Mouse (Mus musculus) testis, postnatal 10 days (tissue): ENCODE results near the gene AC124502.3.
"Not testable (repeated sequence)": the region's sequence is repeated elsewhere in the genome, so short reads cannot be mapped to it uniquely, and the experiment has no call there.

Experiments
- DNase-seq: peaks from one replicate; pipeline ENCODE4 v3.0.0; 2021; ENCODE audit warnings: low spot score

AC124502.3 gene

GRCm38 (mm10) chr19:5038709-5039156 is at the start of gene AC124502.3, which contains the start of gene B4gat1:
Gene AC124502.3 (plus strand): TSS chr19:5038891.
Gene B4gat1 (plus strand): TSS chr19:5038826.
- peak; percentile 92 for DNase-seq

- peak; percentile 99 for DNase-seq
These were observed 49.7 kb upstream of the AC124502.3 start for GRCm38 (mm10) chr19:4989013-4989412.

DNA sequence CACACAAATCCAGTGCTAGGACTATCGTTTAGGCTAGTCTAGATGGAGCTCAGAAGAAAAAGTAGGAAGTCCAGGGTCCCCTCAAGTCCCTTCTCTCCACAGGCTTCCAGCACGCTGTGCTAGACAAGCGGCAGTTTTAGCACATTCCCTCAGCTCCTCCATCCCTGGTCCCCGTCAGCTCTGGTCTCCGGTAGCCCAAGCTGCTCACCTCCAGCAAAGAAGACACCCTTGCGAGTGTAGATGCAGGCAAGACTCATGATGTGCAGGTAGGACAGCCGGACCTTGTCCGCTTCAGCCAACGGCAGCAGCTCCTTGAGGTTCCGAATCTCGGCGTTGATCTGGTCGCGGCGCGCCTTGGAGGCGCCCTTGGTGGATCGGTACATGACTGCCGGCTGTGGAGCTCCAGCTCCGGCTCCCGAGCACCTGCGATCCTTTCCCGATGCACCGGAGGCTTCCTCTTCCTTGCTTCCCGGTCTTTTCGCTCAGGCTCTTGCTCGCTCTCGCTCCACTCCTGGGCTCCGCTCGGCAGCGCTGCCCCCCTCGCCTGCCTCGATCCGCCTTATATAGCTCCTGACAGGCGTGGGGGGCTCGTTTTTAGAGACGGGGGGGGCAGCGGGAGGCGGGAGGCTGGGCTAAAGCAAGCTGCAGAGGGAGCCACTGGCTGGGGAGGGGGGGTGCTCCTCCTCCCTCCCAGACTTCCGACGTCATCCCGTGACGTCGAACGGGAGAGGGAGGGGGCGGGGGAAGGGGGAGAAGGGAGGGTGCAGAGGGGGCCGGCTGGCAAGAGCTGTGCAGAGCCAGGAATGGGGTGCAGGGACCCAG is 49.0 kb upstream of the AC124502.3 start:
- no peak for DNase-seq

- DNase-seq, result no peak
These were observed 48.5 kb upstream of the AC124502.3 start, which contains the start of gene Npas4 for GRCm38 (mm10) chr19:4990256-4990625. Gene Npas4 (minus strand): TSS chr19:4990316.

DNA sequence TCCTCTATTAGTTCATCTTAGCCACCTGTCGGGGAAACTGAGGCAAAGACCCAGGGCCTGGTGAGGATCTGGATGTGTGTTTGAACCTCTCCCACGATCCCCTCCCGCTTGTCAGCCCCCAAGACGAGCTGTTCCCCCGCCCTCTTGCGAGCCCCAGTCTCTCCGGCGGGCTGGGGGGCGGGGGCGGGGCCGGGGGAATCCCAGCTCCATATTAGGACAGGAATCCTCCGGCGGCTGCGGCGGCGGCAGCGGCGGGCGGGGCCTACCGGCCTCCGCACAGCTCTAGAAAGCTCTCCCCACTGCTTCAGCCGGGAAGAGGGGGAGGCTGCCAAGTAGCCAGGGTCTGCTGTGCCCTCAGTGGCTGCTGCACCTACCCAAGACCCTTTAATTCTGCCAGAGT is 48.0 kb upstream of the AC124502.3 start:
- DNase-seq, result no peak

DNA sequence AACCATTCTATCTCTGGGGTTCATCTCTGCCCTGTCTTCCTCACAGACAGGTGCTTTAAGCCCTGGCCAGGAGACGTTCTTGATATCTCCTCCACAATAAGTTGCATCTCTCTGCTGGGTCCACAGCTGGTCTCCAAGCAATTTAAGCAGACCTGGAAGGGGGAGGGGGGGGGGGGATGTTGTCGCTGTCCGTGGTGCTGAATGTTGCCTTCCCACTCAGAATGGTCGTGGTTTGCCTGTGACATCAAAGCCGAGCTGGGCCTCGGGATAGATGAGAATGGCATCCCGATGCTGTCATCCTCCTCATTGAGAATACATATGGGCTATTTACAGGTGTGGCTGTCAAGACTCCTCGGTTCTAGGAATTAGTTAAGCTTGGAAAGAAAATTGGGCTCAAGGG is 46.3 kb upstream of the AC124502.3 start:
- DNase-seq, result no peak

DNA sequence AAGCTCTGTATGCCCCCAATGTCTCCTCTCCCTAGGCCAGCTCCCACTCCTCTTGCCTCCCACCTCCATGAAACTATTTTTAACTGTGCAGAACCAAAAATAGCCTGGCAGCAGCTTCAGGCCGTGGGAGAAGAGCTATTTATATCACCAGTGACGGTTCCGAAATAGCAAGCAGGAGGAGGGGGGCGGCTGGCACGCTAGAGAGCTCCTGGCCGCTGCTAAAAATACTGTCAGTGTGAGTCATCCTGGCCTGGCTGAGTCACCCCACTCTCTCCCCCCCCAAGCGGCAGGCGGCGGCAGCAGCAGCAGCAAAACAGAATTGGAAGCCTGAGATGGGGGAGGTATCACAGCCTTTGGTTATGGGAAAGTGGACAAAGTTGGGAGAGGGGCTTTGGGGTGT is 45.8 kb upstream of the AC124502.3 start:
- peak; percentile 56 for DNase-seq

GRCm38 (mm10) chr19:4994043-4994442 is 44.6 kb upstream of the AC124502.3 start:
- DNase-seq, result no peak

DNA sequence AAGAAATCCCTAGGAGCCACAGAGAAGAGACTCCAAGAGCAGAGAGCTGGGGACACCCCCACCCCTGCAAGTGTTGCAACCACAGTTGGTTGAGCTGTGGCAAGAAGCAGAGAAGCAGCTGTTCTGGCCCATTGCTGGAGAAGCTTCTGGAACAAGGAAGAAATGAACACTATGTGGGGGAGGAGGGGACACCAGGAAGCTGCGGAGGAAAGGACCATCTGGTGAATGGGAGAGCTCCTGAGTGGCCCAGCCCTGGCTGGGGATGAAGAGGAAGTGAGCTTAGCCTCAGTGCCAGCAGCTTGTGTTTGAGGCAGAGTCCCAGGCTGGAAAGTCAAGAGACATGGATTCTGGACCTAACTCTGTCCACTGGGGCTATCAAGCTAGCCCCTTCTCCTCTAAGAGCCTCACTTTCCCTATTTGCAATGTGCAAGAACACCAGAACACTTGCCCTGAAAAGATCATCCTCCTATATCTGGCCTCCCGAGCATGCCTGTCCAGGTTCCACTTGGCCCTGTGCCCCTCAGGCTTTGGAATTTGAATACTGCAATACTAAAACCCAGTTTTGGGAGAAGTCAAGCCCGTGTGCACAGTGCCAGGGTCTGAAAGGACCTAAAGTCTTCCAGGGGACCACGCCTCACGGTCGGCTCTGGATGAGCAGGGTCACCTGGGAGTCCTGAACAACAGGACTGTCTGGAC is 39.1 kb upstream of the AC124502.3 start:
- no peak for DNase-seq

DNA sequence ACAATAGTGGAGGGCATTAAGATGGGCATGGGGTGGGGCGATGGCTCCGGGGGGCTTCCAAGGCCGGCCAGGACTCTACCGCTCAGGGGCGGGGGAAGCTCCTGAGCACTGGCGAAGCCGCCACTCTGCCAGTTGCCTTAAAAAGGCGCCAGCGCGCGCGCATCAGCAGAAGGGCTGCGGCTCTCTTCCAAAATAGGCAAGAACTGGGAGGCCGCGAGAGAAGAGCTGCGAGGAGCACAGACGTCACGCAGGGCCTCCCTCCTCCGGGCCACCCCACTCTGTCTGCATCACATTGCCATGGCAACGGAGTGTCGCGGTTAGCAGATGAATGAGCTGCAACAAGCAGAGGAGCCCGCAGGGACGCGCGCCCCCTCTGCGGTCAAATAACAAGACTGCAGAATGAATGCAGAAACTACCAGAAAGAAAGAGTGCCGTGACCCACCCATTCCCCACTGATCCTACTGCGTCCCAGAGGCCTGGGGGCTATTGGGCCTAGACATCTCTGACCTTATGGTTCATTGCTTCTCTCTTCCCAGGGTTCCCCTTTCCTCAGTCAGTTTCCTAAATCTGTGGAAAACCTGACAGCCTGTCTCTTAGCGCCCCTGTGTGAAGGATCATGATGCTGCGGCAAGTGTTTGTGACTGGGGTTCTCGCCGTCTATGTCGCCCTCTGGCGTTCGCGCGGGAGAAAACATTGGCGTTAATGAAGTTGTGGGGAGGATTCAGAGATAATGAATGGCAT is 36.9 kb upstream of the AC124502.3 start:
- DNase-seq, result peak; percentile 83

GRCm38 (mm10) chr19:5003644-5004043 is 35.0 kb upstream of the AC124502.3 start:
- DNase-seq, result not testable (repeated sequence)

DNA sequence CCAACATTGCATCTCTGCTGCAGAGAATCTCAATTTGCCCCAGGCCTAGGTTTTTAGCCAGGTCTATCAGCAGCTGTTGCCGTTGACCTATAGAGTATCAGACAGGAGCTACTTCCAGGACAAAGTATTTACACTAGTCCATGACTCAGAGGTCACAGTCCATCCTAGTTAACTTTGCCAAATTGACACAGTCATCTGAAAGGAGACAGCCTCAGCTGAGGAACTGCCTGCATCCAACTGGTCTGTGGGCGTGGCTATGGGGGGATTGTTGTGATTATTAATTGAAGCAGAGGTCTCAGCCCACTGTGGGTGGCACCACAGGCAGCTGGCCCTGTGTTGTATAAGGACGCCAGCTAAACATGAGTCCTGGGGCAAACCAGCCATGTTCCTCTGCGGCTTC is 33.8 kb upstream of the AC124502.3 start:
- DNase-seq, result no peak

GRCm38 (mm10) chr19:5013138-5013537 is 25.6 kb upstream of the AC124502.3 start:
- DNase-seq, result no peak

GRCm38 (mm10) chr19:5014961-5015398 is 23.7 kb upstream of the AC124502.3 start:
- peak; percentile 66 for DNase-seq

- DNase-seq, result no peak
These were observed 22.4 kb upstream of the AC124502.3 start for GRCm38 (mm10) chr19:5016221-5016742.

GRCm38 (mm10) chr19:5016782-5017181 is 21.9 kb upstream of the AC124502.3 start:
- peak; percentile 83 for DNase-seq

GRCm38 (mm10) chr19:5017611-5018010 is 21.1 kb upstream of the AC124502.3 start:
- DNase-seq, result no peak

DNA sequence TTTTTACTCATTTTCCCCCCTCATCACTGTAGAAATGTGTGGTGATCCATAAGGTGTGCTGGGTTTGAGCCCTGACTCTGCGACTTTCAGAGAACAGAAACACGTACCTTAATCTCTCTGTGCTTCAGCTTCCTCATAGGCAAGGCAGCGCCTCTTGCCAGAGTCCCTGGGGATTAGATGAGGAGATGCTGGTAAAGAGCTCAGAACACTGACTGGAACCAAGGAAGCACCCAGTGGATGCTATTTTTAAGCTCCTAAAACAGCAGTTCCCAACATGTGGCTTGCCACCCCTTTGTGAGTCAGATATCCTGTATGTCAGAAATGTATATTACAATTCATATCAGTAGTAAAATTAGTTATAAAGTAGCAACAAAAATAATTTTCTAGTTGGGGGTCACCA is 20.5 kb upstream of the AC124502.3 start:
- DNase-seq, result no peak

DNA sequence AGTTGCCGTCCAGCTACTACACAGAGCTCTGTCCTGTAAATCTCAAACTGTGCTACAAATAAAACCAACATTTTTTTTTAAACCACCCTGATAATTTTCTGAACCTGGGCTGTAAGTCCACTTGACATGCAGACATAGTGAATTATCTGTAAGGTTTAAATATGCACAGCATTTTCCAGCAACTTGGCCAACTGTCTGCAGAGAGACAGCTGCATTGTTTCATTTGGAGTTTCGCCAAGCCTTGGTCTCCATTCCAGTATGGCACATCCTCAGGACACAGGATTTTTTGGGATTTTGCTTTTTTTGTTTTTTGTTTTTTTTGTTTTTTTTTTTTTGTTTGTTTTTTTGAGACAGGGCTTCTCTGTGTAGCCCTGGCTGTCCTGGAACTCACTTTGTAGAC is 17.3 kb upstream of the AC124502.3 start:
- DNase-seq, result no peak

DNA sequence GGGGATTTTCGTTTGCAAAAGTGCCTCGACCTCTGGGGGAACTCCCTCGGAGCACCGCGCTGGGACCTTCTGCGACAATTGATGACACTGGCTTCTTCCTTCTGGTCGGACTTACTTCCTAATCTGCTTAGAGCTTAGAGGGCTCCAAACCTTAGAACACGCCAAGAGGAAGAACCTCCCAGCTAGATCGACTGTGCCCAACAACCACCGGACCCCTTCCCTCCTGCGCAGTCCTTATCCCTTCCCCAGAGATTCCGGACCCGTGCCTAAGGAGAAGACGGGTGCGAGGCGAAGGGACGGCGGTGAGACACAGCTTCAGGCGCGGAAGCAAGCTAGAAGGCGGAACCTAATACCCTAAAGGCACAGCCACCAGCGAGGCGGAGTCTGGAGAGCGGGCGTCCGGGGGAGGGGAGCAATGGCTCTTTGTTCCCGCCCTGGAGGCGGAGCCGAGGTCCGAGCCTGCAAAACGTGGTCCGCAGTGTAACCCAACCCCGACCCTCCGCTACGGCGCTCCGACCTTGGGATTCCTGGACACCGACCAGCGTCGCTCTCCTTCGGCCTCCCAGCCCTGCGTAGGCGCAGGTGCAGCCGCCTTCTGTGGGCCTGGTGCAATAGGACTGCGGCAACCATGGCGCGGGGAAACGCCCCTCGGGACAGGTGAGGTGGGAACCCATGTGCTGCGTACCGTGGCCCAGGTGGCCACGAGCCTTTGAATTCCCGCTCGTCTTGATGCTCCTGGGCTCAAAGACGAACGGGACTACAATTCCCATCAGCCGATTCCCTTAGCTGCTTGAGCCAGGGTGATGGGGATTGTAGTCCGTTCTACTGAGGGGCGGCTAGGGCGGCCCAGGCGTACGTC is 14.8 kb upstream of the AC124502.3 start, which contains the start of gene Slc29a2:
TSS of gene Slc29a2 (plus strand) at position 240 of the 859 bp plus-strand sequence.
- peak; percentile 95 for DNase-seq

- DNase-seq, result no peak
These were observed 12.6 kb upstream of the AC124502.3 start for GRCm38 (mm10) chr19:5026111-5026510.
